Mouse (Mus musculus) left cerebral cortex, adult 8-10 months (tissue): ENCODE measurements around the gene Amy2a1. TPM values are rescaled to one million over a fixed set of nuclear protein-coding genes. Genes with fewer than 3 reads are reported as not detected.
"Not testable (repeated sequence)": the region's sequence is repeated elsewhere in the genome, so short reads cannot be mapped to it uniquely, and the experiment has no call there.

Experiments
- DNase-seq, 2 experiments: peaks; one replicate each; pipeline ENCODE4 v3.0.0; 2022; ENCODE audit warnings: low spot score in 2 of 2
- total RNA-seq, 4 experiments: library from RNA; stranded (reverse); gene quantifications; 2 replicates each; pipeline ENCODE4 v1.2.4; 2022

The Amy2a1 gene
- not detected for total RNA-seq

DNA sequence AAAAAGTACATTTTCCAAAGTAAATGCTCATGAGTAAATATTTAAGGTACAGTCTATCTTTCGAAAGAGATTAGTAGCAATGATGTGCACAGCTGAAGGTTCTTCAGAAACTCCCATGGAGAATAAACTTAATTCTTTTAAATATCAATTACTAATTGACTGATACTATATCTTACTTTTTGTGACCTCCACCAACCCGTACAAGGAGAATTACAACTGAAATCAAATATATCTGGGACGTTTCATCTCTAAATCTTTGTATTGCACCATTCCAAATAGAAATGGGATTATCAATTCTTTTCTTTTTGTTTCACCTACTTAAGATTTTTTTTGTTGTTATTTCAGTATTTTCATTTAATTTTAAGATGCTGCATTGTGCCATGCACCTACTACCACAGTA, at the start of gene Amy2a1:
Gene Amy2a1 (minus strand): TSS at position 101 of the 400 bp plus-strand sequence.
- DNase-seq, result not testable (repeated sequence)

- no peak for DNase-seq
Observed at GRCm38 (mm10) chr3:113574578-113574977, 42.4 kb upstream of the Amy2a1 start.

- no peak for DNase-seq
Observed at GRCm38 (mm10) chr3:113574138-113574537, 41.9 kb upstream of the Amy2a1 start.

GRCm38 (mm10) chr3:113572158-113572557, 39.9 kb upstream of the Amy2a1 start:
- DNase-seq, result no peak

GRCm38 (mm10) chr3:113539692-113540091, 7.5 kb upstream of the Amy2a1 start:
- DNase-seq, result no peak

Other genes with a start within 250 kb of the Amy2a1 start
- not detected for gene Amy2a4, start 241.0 kb downstream of the Amy2a1 start, total RNA-seq
- not detected for gene Amy2a3, start 208.4 kb downstream of the Amy2a1 start, total RNA-seq
- not detected for gene Amy2a2, start 175.8 kb downstream of the Amy2a1 start, total RNA-seq
- 10 to 100 TPM; 12.7 to 16.0 (median 14.9) TPM for gene Amy1, start 74.3 kb upstream of the Amy2a1 start, total RNA-seq
- 10 to 100 TPM; 24.2 to 28.4 (median 26.2) TPM for gene Rnpc3, start 97.7 kb upstream of the Amy2a1 start, total RNA-seq